Mouse (Mus musculus) left cerebral cortex, postnatal 36 days (tissue): ENCODE results near the gene Olfr668. TPM values are rescaled to one million over a fixed set of nuclear protein-coding genes. Genes with fewer than 3 reads are reported as not detected.
"Not testable (repeated sequence)": the region's sequence is repeated elsewhere in the genome, so short reads cannot be mapped to it uniquely, and the experiment has no call there.

Experiments
- DNase-seq, 2 experiments: peaks; one replicate each; pipeline ENCODE4 v3.0.0; 2021 to 2022; ENCODE audit warnings: low spot score in 2 of 2, mixed read lengths in 1 of 2
- intact Hi-C: fragments of 180-260 bp; cut with DNase I; formaldehyde crosslinking; loops from one replicate; pipeline ENCODE4 v1.15.1; 2025
- total RNA-seq, 2 experiments: library from RNA; stranded (reverse); gene quantifications; 2 replicates each; pipeline ENCODE4 v1.2.3; 2021

Gene Olfr668
- total RNA-seq = not detected

GRCm38 (mm10) chr7:104927957-104928356, at the start of gene Olfr668:
Gene Olfr668, minus strand, starts transcription at chr7:104928057.
- intact Hi-C loops = no loop called here
- no peak for DNase-seq

GRCm38 (mm10) chr7:104972507-104972906, 44.6 kb upstream of the Olfr668 start:
- intact Hi-C loops, DNase-seq: not testable (repeated sequence)

DNA sequence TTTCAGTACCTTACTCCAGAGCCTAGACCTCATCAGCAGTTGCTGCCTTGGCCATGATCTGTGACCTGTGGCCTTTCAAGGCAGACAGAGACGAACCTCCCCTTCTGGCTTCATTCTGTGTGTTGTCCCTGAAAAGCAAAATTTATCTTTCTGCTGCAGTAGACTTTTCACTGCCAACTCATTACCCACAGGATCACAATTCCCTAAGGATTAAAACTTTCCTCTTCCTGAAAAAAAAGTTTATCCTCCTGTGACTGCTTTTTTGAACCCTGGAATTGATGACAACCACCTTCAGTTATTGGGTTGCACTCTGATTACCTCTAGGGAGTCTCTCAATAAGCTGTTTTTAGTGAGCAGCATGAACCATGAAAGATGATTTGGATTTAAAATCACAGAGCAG, 34.7 kb upstream of the Olfr668 start, which contains the start of gene Olfr670:
Gene Olfr670, minus strand, starts transcription at position 101 of the 400 bp plus-strand sequence.
- no peak for DNase-seq
- intact Hi-C loops = no loop called here

GRCm38 (mm10) chr7:104950234-104950633, 22.4 kb upstream of the Olfr668 start:
- intact Hi-C loops = not testable (repeated sequence)

DNA sequence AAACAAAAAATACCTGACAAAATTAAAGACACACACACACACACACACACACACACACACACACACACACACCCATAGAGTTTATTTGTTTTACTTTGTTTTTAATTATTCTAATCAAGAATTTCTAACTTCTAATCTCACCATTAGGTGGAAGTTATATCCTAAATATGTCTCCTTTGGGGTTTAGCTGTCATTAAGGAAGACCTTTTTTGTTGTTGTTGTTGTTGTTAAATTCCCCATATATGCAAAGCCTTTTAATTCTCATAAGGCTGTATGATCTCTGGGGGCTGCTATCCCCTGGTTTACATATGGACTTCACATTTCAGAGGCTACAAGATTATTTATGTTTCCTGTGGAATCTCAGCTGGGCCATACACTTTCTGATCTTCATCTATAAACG, 6.1 kb upstream of the Olfr668 start, which contains the start of gene Olfr669:
Gene Olfr669, plus strand, starts transcription at position 301 of the 400 bp plus-strand sequence.
- intact Hi-C loops = no loop called here
- DNase-seq = no peak

More at GRCm38 (mm10) chr7:104950234-104950633, 22.4 kb upstream of the Olfr668 start:
- not testable (repeated sequence) for DNase-seq

- no peak for DNase-seq
Observed at GRCm38 (mm10) chr7:104921382-104921781, 6.5 kb downstream of the Olfr668 start, which contains the start of gene Olfr667. Gene Olfr667, minus strand, starts transcription at chr7:104921482.

DNA sequence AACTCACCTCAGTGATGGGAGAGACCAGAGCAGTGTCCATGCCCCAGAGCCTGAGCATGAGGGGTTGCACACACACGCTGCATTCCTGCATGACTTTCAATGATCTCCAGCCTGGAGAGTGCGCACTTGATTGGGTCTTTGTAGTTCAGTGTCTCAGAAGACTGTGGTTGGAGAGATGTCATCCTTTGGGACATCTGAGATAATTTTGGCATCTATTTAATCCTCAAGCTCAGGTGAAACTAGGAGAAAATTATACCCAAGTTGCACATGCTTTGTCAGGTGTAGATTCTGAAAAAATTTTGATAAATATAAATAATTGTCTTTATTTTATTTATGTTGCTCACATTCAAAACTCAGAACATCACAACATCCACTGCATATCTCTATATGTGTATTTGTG, 32.0 kb downstream of the Olfr668 start, which contains the start of gene Olfr666:
Gene Olfr666, minus strand, starts transcription at position 101 of the 400 bp plus-strand sequence.
- intact Hi-C loops = no loop called here
- no peak for DNase-seq

More at GRCm38 (mm10) chr7:104921382-104921781, 6.5 kb downstream of the Olfr668 start, which contains the start of gene Olfr667:
- intact Hi-C loops = no loop called here

- intact Hi-C loops = no loop called here
- no peak for DNase-seq
Observed at GRCm38 (mm10) chr7:104877731-104878130, 50.1 kb downstream of the Olfr668 start, which contains the start of gene Olfr665. Gene Olfr665, plus strand, starts transcription at chr7:104878031.

Other genes starting within 250 kb of the Olfr668 start
- not detected for gene Olfr661, start 241.6 kb downstream of the Olfr668 start, total RNA-seq
- gene Usp17le, start 150.6 kb downstream of the Olfr668 start, total RNA-seq = not detected
- not detected for gene Usp17lb, start 85.5 kb downstream of the Olfr668 start, total RNA-seq
- not detected for gene Usp17la, start 71.0 kb downstream of the Olfr668 start, total RNA-seq
- not detected for gene Olfr665, start 50.0 kb downstream of the Olfr668 start, total RNA-seq
- not detected for gene Olfr666, start 32.1 kb downstream of the Olfr668 start, total RNA-seq
- not detected for gene Olfr667, start 6.6 kb downstream of the Olfr668 start, total RNA-seq
- gene Olfr669, start 6.2 kb upstream of the Olfr668 start, total RNA-seq = not detected
- not detected for gene Olfr670, start 34.6 kb upstream of the Olfr668 start, total RNA-seq
- gene Olfr671, start 51.1 kb upstream of the Olfr668 start, total RNA-seq = not detected
- not detected for gene Olfr672, start 74.0 kb upstream of the Olfr668 start, total RNA-seq
- not detected for gene Olfr675, start 100.4 kb upstream of the Olfr668 start, total RNA-seq
- not detected for gene Olfr676, start 104.6 kb upstream of the Olfr668 start, total RNA-seq
- not detected for gene Olfr677, start 123.3 kb upstream of the Olfr668 start, total RNA-seq
- gene Olfr678, start 136.4 kb upstream of the Olfr668 start, total RNA-seq = not detected
- gene Olfr679, start 153.1 kb upstream of the Olfr668 start, total RNA-seq = not detected
- gene Olfr680-ps1, start 164.8 kb upstream of the Olfr668 start, total RNA-seq = not detected
- gene Olfr681, start 188.8 kb upstream of the Olfr668 start, total RNA-seq = not detected
- not detected for gene Olfr683, start 219.0 kb upstream of the Olfr668 start, total RNA-seq
- gene Olfr684, start 235.6 kb upstream of the Olfr668 start, total RNA-seq = not detected